Mouse (Mus musculus) MEL (cell line): ENCODE measurements around the gene Amigo3. TPM values are rescaled to one million over a fixed set of nuclear protein-coding genes. Genes with fewer than 3 reads are reported as not detected.

Experiments used
- DNase-seq: peaks from one replicate; pipeline ENCODE4 v3.0.0; 2011; ENCODE audit warnings: low read depth, low spot score
- H3K27ac ChIP-seq: 2 replicates; pipeline ENCODE4 v1.5.1; 2012; ENCODE audit warnings: low read depth, mild to moderate bottlenecking, control low read depth, low read length, moderate library complexity; ENCODE audit not compliant: control insufficient read depth
- H3K27me3 ChIP-seq, 2 experiments: fragments of 150-350 bp in 1 of 2; sonication (generic) in 1 of 2; 2 replicates each; pipeline ENCODE4 v1.6.1; 2012; ENCODE audit warnings: low read length in 2 of 2, mild to moderate bottlenecking in 2 of 2, improper control_type of control experiment in 1 of 2, moderate library complexity in 1 of 2; ENCODE audit not compliant: insufficient read depth in 2 of 2, control insufficient read depth in 1 of 2
- H3K36me3 ChIP-seq, 2 experiments: 2 replicates each; pipeline ENCODE4 v1.6.1; 2012 to 2014; ENCODE audit warnings: low read length in 2 of 2, improper control_type of control experiment in 1 of 2, inconsistent platforms in 1 of 2, mild to moderate bottlenecking in 1 of 2; ENCODE audit not compliant: insufficient read depth in 2 of 2, control insufficient read depth in 1 of 2
- H3K4me1 ChIP-seq, 2 experiments: fragments of 150-350 bp in 1 of 2; sonication (generic) in 1 of 2; 2 replicates each; pipeline ENCODE4 v1.6.1; 2012; ENCODE audit warnings: low read length in 2 of 2, improper control_type of control experiment in 1 of 2, mild to moderate bottlenecking in 1 of 2; ENCODE audit not compliant: insufficient read depth in 2 of 2, control insufficient read depth in 1 of 2
- H3K4me3 ChIP-seq, 2 experiments: fragments of 150-350 bp in 1 of 2; sonication (generic) in 1 of 2; 2 replicates each; pipeline ENCODE4 v1.5.1; 2012; ENCODE audit warnings: low read depth in 2 of 2, low read length in 2 of 2, mild to moderate bottlenecking in 2 of 2, moderate library complexity in 2 of 2, control low read depth in 1 of 2, improper control_type of control experiment in 1 of 2; ENCODE audit not compliant: control insufficient read depth in 1 of 2, insufficient read depth in 1 of 2
- H3K79me2 ChIP-seq: 2 replicates; pipeline ENCODE4 v1.6.1; 2012; ENCODE audit warnings: mild to moderate bottlenecking, low read length, moderate library complexity; ENCODE audit not compliant: control insufficient read depth, poor library complexity, insufficient read depth
- H3K9ac ChIP-seq: 2 replicates; pipeline ENCODE4 v1.6.1; 2012; ENCODE audit warnings: low read depth, mild to moderate bottlenecking, control low read depth, low read length, moderate library complexity; ENCODE audit not compliant: control insufficient read depth, poor library complexity, severe bottlenecking
- H3K9me3 ChIP-seq: fragments of 150-350 bp; sonication (generic); replicated peaks from 2 replicates; pipeline ENCODE4 v1.6.1; 2012; ENCODE audit warnings: mild to moderate bottlenecking, low read length, improper control_type of control experiment, moderate library complexity; ENCODE audit not compliant: insufficient read depth
- ELF1 ChIP-seq: IDR thresholded peaks from 2 replicates; pipeline ENCODE4 v1.6.1; 2014; ENCODE audit warnings: low read depth, mild to moderate bottlenecking, inconsistent platforms, low read length, improper control_type of control experiment, moderate library complexity
- EP300 ChIP-seq, 2 experiments: IDR thresholded peaks; 2 replicates each; pipeline ENCODE4 v1.6.1; 2011; ENCODE audit warnings: improper control_type of control experiment in 2 of 2, low read length in 2 of 2, low read depth in 1 of 2, mild to moderate bottlenecking in 1 of 2
- GATA1 ChIP-seq: IDR thresholded peaks from 2 replicates; pipeline ENCODE4 v1.6.1; 2011; ENCODE audit warnings: low read depth, low read length, improper control_type of control experiment
- MAX ChIP-seq: IDR thresholded peaks from 2 replicates; pipeline ENCODE4 v1.6.1; 2011; ENCODE audit warnings: low read length, improper control_type of control experiment
- MXI1 ChIP-seq: IDR thresholded peaks from 2 replicates; pipeline ENCODE4 v1.6.1; 2011; ENCODE audit warnings: mild to moderate bottlenecking, low read depth, low read length, improper control_type of control experiment
- MYB ChIP-seq: IDR thresholded peaks from 2 replicates; pipeline ENCODE4 v1.6.1; 2011; ENCODE audit warnings: mild to moderate bottlenecking, low read depth, low read length, improper control_type of control experiment
- MYC ChIP-seq: IDR thresholded peaks from 2 replicates; pipeline ENCODE4 v1.6.1; 2011; ENCODE audit warnings: low read depth, mild to moderate bottlenecking, low read length, improper control_type of control experiment, moderate library complexity
- NRF1 ChIP-seq: IDR thresholded peaks from 2 replicates; pipeline ENCODE4 v1.6.1; 2014; ENCODE audit warnings: low read depth, mild to moderate bottlenecking, inconsistent platforms, low read length, improper control_type of control experiment, moderate library complexity; ENCODE audit not compliant: poor library complexity, insufficient read depth, severe bottlenecking
- POLR2A ChIP-seq, 2 experiments: IDR thresholded peaks; 2 replicates each; pipeline ENCODE4 v1.6.1; 2011 to 2012; ENCODE audit warnings: low read length in 2 of 2, mild to moderate bottlenecking in 2 of 2, control low read depth in 1 of 2, improper control_type of control experiment in 1 of 2, low read depth in 1 of 2, moderate library complexity in 1 of 2; ENCODE audit not compliant: control insufficient read depth in 1 of 2, insufficient read depth in 1 of 2, poor library complexity in 1 of 2
- POLR2AphosphoS5 ChIP-seq: IDR thresholded peaks from 2 replicates; pipeline ENCODE4 v1.6.1; 2012; ENCODE audit warnings: low read depth, borderline replicate concordance, mild to moderate bottlenecking, inconsistent platforms, low read length, moderate library complexity, mixed read lengths
- RAD21 ChIP-seq: IDR thresholded peaks from 2 replicates; pipeline ENCODE4 v1.6.1; 2011; ENCODE audit warnings: mild to moderate bottlenecking, low read depth, low read length, improper control_type of control experiment
- RCOR1 ChIP-seq: IDR thresholded peaks from 2 replicates; pipeline ENCODE4 v1.6.1; 2012; ENCODE audit warnings: low read depth, mild to moderate bottlenecking, inconsistent platforms, low read length, improper control_type of control experiment
- TBP ChIP-seq: IDR thresholded peaks from 2 replicates; pipeline ENCODE4 v1.8.0; 2011; ENCODE audit warnings: low read depth, low read length, improper control_type of control experiment
- UBTF ChIP-seq: IDR thresholded peaks from 2 replicates; pipeline ENCODE4 v1.6.1; 2012; ENCODE audit warnings: low read depth, mild to moderate bottlenecking, inconsistent platforms, low read length, improper control_type of control experiment, moderate library complexity, borderline replicate concordance; ENCODE audit not compliant: insufficient read depth
- ZKSCAN1 ChIP-seq: IDR thresholded peaks from 2 replicates; pipeline ENCODE4 v1.6.1; 2012; ENCODE audit warnings: low read depth, mild to moderate bottlenecking, inconsistent platforms, low read length, improper control_type of control experiment, moderate library complexity
- polyA plus RNA-seq, 2 experiments: library from polyadenylated mRNA; stranded (reverse) in 1 of 2; unstranded in 1 of 2; fragments of >175 nt in 1 of 2; fragments of >200 nt in 1 of 2; gene quantifications; 2 replicates each; pipeline versions ENCODE4 v1.2.1 to v1.2.4; 2012; ENCODE audit warnings: low replicate concordance in 2 of 2, low read depth in 1 of 2; ENCODE audit not compliant: insufficient read length in 2 of 2, insufficient read depth in 1 of 2, missing spikeins in 1 of 2
- total RNA-seq: library from RNA; depleted of rRNA; stranded (reverse); fragments of 300-350 nt; gene quantifications from 2 replicates; pipeline ENCODE4 v1.2.3, GENCODE M21; 2012

Amigo3 gene
- total and polyA plus RNA-seq, 3 experiments = 2.2 to 3.4 TPM; not detected in 1

GRCm38 (mm10) chr9:108054331-108055040, 1.5 kb downstream of the Amigo3 start:
- Histone ChIP-seq H3K36me3 (no peaks in the 10 kb centered on the region; a peak in 1 of 4 replicates), H3K4me1 (peaks cover 0 to 7% of the 10 kb centered on the region in 2 experiments; a peak in 1 of 4 replicates), H3K27me3 (no peaks in the 10 kb centered on the region), H3K79me2 (peaks cover 5% of the 10 kb centered on the region), H3K9me3 (no peaks in the 10 kb centered on the region), H3K27ac (no peak overlapping the region), H3K4me3 (no peak overlapping the region), H3K9ac (no peak overlapping the region)
- DNase-seq = no peak
- TF ChIP-seq TBP = no peak
- no peak for TF ChIP-seq RCOR1
- no peak for TF ChIP-seq POLR2AphosphoS5
- no peak for TF ChIP-seq NRF1
- no peak for TF ChIP-seq RAD21
- TF ChIP-seq EP300 (IDR thresholded peaks at IDR 0.05; ENCODE audit: low read depth in 1 of 2, low read length in 2 of 2) = no peak
- TF ChIP-seq MXI1 = no peak
- TF ChIP-seq MYB = no peak
- no peak for TF ChIP-seq POLR2A (IDR thresholded peaks at IDR 0.05; ENCODE audit: control insufficient read depth in 1 of 2, insufficient read depth in 1 of 2, low read depth in 1 of 2, low read length in 2 of 2, poor library complexity in 1 of 2)
- no peak for TF ChIP-seq MYC
- TF ChIP-seq ZKSCAN1 = no peak
- no peak for TF ChIP-seq MAX
- TF ChIP-seq UBTF = no peak
- no peak for TF ChIP-seq ELF1

DNA sequence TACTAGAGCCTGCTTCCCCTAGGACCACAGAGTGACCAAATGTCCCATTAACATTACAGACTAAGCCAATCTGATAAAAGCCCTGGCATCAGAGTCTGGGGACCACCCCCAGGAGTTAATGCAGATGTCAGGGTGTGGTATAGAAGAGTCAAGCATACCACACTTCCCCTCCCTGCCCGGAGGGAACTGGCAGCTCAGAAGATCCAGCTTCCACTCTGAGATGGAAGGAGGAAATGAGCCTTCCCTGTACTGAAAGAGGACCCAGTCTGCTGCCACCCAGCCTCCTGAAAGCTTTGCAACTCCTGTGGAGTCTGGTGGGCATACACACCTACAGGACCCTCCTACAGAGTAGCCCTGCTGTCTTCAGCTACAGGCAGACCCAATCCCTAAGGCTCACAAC, 2.1 kb downstream of the Amigo3 start:
- no peak overlapping the region for H3K9ac ChIP-seq
- H3K4me3 ChIP-seq = no peak overlapping the region
- H3K36me3 ChIP-seq = no peaks in the 10 kb centered on the region; a peak in 1 of 4 replicates
- no peak for DNase-seq
- no peak for TF ChIP-seq GATA1
- H3K27me3 ChIP-seq = no peaks in the 10 kb centered on the region
- H3K79me2 ChIP-seq = no peaks in the 10 kb centered on the region
- H3K4me1 ChIP-seq = peaks cover 0 to 4% of the 10 kb centered on the region in 2 experiments; a peak in 1 of 4 replicates
- no peak overlapping the region for H3K27ac ChIP-seq
- H3K9me3 ChIP-seq = no peaks in the 10 kb centered on the region
